Mouse (Mus musculus) ES-Bruce4 (cell line): ENCODE measurements around the gene Gldc.
"Not testable (repeated sequence)": the region's sequence is repeated elsewhere in the genome, so short reads cannot be mapped to it uniquely, and the experiment has no call there.

Experiments used
- CTCF ChIP-seq: IDR thresholded peaks from one replicate; pipeline ENCODE4 v1.8.1; 2011; ENCODE audit warnings: low read depth, low read length
- EP300 ChIP-seq: IDR thresholded peaks from 2 replicates; pipeline ENCODE4 v1.6.1; 2011; ENCODE audit warnings: low read depth, low read length; ENCODE audit not compliant: insufficient read depth
- POLR2A ChIP-seq: IDR thresholded peaks from one replicate; pipeline ENCODE4 v1.8.1; 2011; ENCODE audit warnings: low read length; ENCODE audit not compliant: insufficient read depth

DNA sequence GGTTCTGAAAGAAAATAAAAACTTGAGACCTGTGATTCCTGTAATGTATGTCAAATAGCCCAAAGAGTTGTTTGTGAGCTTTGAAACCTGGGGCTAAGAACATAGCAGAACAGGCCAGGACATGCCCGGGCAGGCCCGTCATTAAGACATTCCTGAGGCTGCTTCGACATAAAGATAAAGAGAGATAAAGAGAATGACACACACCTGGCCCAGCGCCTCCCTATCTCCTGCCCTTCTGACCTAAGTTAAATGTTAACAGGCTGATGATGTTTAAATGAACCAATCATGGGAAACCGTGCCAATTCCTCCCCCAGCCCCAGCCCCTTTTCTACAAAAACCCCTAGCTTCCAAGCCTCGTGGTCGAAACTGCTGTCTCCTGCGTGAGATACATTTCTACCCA, 47.4 kb upstream of the Gldc start:
- TF ChIP-seq POLR2A, CTCF, EP300: not testable (repeated sequence)
